Mouse (Mus musculus) embryonic facial prominence, embryonic 12.5 days (tissue): ENCODE data around the gene Stap1. TPM values are rescaled to one million over a fixed set of nuclear protein-coding genes. Genes with fewer than 3 reads are reported as not detected.

Source experiments
- ATAC-seq: fragments of 200-750 bp; cut with Nextera tagmentation; 2 replicates; pipeline ENCODE4 v1.8.0; 2017; ENCODE audit not compliant: insufficient number of reproducible peaks, insufficient read depth, low FRiP score, low TSS enrichment
- H3K27ac ChIP-seq: fragments of 300-500 bp; sonication (generic); 2 replicates; pipeline ENCODE4 v1.5.1; 2016; ENCODE audit warnings: mild to moderate bottlenecking
- H3K27me3 ChIP-seq: fragments of 300-500 bp; sonication (generic); 2 replicates; pipeline ENCODE4 v1.6.1; 2016; ENCODE audit warnings: mild to moderate bottlenecking, moderate library complexity
- H3K36me3 ChIP-seq: fragments of 300-500 bp; sonication (generic); 2 replicates; pipeline ENCODE4 v1.6.1; 2016; ENCODE audit warnings: mild to moderate bottlenecking
- H3K4me1 ChIP-seq: fragments of 300-500 bp; sonication (generic); 2 replicates; pipeline ENCODE4 v1.6.1; 2016
- H3K4me2 ChIP-seq: fragments of 300-500 bp; sonication (generic); replicated peaks from 2 replicates; pipeline ENCODE4 v1.6.1; 2016; ENCODE audit warnings: mild to moderate bottlenecking, moderate library complexity
- H3K4me3 ChIP-seq: fragments of 300-500 bp; sonication (generic); 2 replicates; pipeline ENCODE4 v1.5.1; 2016; ENCODE audit warnings: mild to moderate bottlenecking
- H3K9ac ChIP-seq: fragments of 300-500 bp; sonication (generic); 2 replicates; pipeline ENCODE4 v1.6.1; 2016; ENCODE audit warnings: mild to moderate bottlenecking, moderate library complexity
- H3K9me3 ChIP-seq: fragments of 300-500 bp; sonication (generic); 2 replicates; pipeline ENCODE4 v1.6.1; 2016; ENCODE audit warnings: mild to moderate bottlenecking, moderate library complexity
- WGBS: fragments of 180-500 bp; shearing (Covaris S2); methylation state at CpG from one replicate; pipeline ENCODE4 v1.1.7; 2016; 5-methylcytosine and 5-hydroxymethylcytosine counted together
- polyA plus RNA-seq: library from polyadenylated mRNA; unstranded; fragments of >200 nt; fragmentation: Nextera tagmentation; extraction: Ambion mirVana; gene quantifications from 2 replicates; pipeline ENCODE4 v1.2.1, GENCODE M21; 2016

Stap1 gene
- polyA plus RNA-seq: 0.24 and 0.64 TPM in 2 replicates

- Histone ChIP-seq H3K27ac (no peak within 1 kb of the TSS), H3K9me3 (no peaks in the 10 kb centered on the region), H3K4me2 (no peak within 1 kb of the TSS), H3K9ac (no peak within 1 kb of the TSS), H3K27me3 (no peaks in the 10 kb centered on the region), H3K4me3 (no peak within 1 kb of the TSS), H3K4me1 (0 out of 2 replicates have a peak, but pooled peaks cover 4% of the 10 kb centered on the region), H3K36me3 (no peaks in the 10 kb centered on the region)
- WGBS: 77% methylated on average over 7 of the region's 7 CpGs
- ATAC-seq: no peak
Measured at GRCm38 (mm10) chr5:86071538-86071937, at the start of gene Stap1. Gene Stap1, plus strand, starts transcription at chr5:86071746.

- H3K4me1 ChIP-seq: no peaks in the 10 kb centered on the region
- H3K27me3 ChIP-seq: no peaks in the 10 kb centered on the region
- H3K9ac ChIP-seq: no peak overlapping the region
- no peak overlapping the region for H3K27ac ChIP-seq
- H3K9me3 ChIP-seq: no peaks in the 10 kb centered on the region
- H3K36me3 ChIP-seq: peaks cover 36% of the 10 kb centered on the region; the same call in 1 of the 2 replicates
- no peak overlapping the region for H3K4me3 ChIP-seq
- WGBS: 90% methylated on average over 2 of the region's 2 CpGs
- no peak overlapping the region for H3K4me2 ChIP-seq
- no peak for ATAC-seq
Measured at GRCm38 (mm10) chr5:86029820-86030219, 41.7 kb upstream of the Stap1 start.

- Histone ChIP-seq H3K27ac (no peak overlapping the region), H3K9ac (no peak overlapping the region), H3K36me3 (no peaks in the 10 kb centered on the region), H3K4me3 (no peak overlapping the region), H3K4me1 (peaks cover 17% of the 10 kb centered on the region; the same call in 1 of the 2 replicates), H3K27me3 (no peaks in the 10 kb centered on the region), H3K4me2 (peak overlapping the region; percentile 55), H3K9me3 (no peaks in the 10 kb centered on the region)
- 96% methylated on average over 1 of the region's 1 CpGs for WGBS
- no peak for ATAC-seq
Measured at GRCm38 (mm10) chr5:86063501-86063900, 8.0 kb upstream of the Stap1 start.

- Histone ChIP-seq H3K9me3 (no peaks in the 10 kb centered on the region), H3K27me3 (no peaks in the 10 kb centered on the region), H3K4me2 (peak within 1 kb of the TSS; percentile 55), H3K9ac (peak within 1 kb of the TSS; percentile 75), H3K27ac (peak within 1 kb of the TSS; percentile 89), H3K4me1 (peaks cover 17% of the 10 kb centered on the region; the same call in 1 of the 2 replicates), H3K4me3 (peak within 1 kb of the TSS; percentile 79), H3K36me3 (no peaks in the 10 kb centered on the region)
- peak; percentile 92 for ATAC-seq
- WGBS: under 1% methylated on average over 59 of the region's 60 CpGs
Measured at GRCm38 (mm10) chr5:86065101-86065875, 6.3 kb upstream of the Stap1 start, which contains the start of gene Cenpc1. Gene Cenpc1, minus strand, starts transcription at chr5:86065583.

GRCm38 (mm10) chr5:86065876-86066550, 5.5 kb upstream of the Stap1 start:
- no peaks in the 10 kb centered on the region for H3K9me3 ChIP-seq
- ATAC-seq: peak; percentile 75
- H3K9ac ChIP-seq: peak overlapping the region; percentile 19; the same call in 1 of the 2 replicates

GRCm38 (mm10) chr5:86066551-86066929, 5.0 kb upstream of the Stap1 start:
- Histone ChIP-seq H3K4me1 (peaks cover 17% of the 10 kb centered on the region; the same call in 1 of the 2 replicates), H3K4me3 (peak overlapping the region; percentile 79), H3K27me3 (no peaks in the 10 kb centered on the region), H3K27ac (peak overlapping the region; percentile 72), H3K9ac (peak overlapping the region; percentile 19; the same call in 1 of the 2 replicates), H3K36me3 (no peaks in the 10 kb centered on the region), H3K9me3 (no peaks in the 10 kb centered on the region), H3K4me2 (peak overlapping the region; percentile 55)
- ATAC-seq: peak; percentile 24; the same call in 1 of the 2 replicates
- WGBS: under 1% methylated on average over 17 of the region's 17 CpGs

More at GRCm38 (mm10) chr5:86065876-86066550, 5.5 kb upstream of the Stap1 start:
- Histone ChIP-seq H3K4me3 (peak overlapping the region; percentile 79), H3K36me3 (no peaks in the 10 kb centered on the region), H3K4me1 (peaks cover 17% of the 10 kb centered on the region; the same call in 1 of the 2 replicates), H3K27ac (peak overlapping the region; percentile 83), H3K4me2 (peak overlapping the region; percentile 55), H3K27me3 (no peaks in the 10 kb centered on the region)
- WGBS: under 1% methylated on average over 17 of the region's 17 CpGs

DNA sequence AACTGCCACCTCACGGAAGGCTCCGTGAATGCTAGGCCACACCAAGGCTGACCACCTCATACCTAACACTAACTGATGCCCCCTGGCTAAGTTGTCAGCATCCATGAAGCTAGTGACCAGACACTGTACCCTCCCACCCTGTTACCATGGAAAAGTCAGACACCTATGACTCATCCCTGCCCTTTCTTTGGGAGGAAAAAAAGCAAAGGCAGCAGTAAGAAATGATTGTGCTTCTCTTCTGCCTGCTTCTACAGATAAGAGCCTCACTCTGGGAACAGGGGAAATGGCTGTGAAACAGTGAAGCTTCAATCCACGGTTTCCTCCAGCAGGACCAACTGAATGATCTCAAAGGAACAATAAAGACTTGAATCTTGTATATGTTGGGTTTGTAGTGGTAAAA, 3.1 kb upstream of the Stap1 start:
- Histone ChIP-seq H3K27ac (no peak overlapping the region), H3K36me3 (no peaks in the 10 kb centered on the region), H3K27me3 (no peaks in the 10 kb centered on the region), H3K4me1 (peaks cover 15% of the 10 kb centered on the region; the same call in 1 of the 2 replicates), H3K4me3 (no peak overlapping the region), H3K9ac (no peak overlapping the region), H3K9me3 (no peaks in the 10 kb centered on the region), H3K4me2 (no peak overlapping the region)
- WGBS: 81% methylated on average over 3 of the region's 3 CpGs
- no peak for ATAC-seq

DNA sequence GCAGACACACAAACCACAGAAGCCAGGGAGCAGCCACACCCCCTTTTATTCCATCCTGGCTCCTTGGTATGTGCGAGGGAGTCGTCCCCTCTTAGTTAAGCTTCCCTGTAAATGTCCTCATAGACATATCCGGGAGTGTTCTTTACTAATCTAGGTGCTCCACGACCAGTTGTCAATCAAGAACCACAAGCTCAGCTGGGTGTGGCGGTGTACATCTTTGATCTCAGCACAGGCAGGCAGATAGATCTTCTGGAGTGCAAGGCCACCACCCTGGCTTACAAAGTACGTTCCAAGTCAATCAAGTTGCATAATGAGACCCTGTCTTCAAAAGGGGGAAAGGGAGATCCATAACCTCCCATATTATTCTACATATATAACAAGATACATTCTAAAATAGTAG, 2.4 kb upstream of the Stap1 start:
- Histone ChIP-seq H3K36me3 (no peaks in the 10 kb centered on the region), H3K4me1 (0 out of 2 replicates have a peak, but pooled peaks cover 9% of the 10 kb centered on the region), H3K27me3 (no peaks in the 10 kb centered on the region), H3K4me2 (no peak overlapping the region), H3K4me3 (no peak overlapping the region), H3K9me3 (no peaks in the 10 kb centered on the region), H3K9ac (no peak overlapping the region), H3K27ac (no peak overlapping the region)
- no peak for ATAC-seq
- 70% methylated on average over 6 of the region's 6 CpGs for WGBS

GRCm38 (mm10) chr5:86072756-86073386, 1.3 kb downstream of the Stap1 start:
- H3K4me1 ChIP-seq: no peaks in the 10 kb centered on the region
- H3K4me2 ChIP-seq: no peak overlapping the region
- H3K9me3 ChIP-seq: no peaks in the 10 kb centered on the region
- ATAC-seq: no peak
- 78% methylated on average over 4 of the region's 4 CpGs for WGBS
- H3K27me3 ChIP-seq: no peaks in the 10 kb centered on the region
- no peak overlapping the region for H3K4me3 ChIP-seq
- no peaks in the 10 kb centered on the region for H3K36me3 ChIP-seq
- H3K9ac ChIP-seq: no peak overlapping the region
- H3K27ac ChIP-seq: no peak overlapping the region

DNA sequence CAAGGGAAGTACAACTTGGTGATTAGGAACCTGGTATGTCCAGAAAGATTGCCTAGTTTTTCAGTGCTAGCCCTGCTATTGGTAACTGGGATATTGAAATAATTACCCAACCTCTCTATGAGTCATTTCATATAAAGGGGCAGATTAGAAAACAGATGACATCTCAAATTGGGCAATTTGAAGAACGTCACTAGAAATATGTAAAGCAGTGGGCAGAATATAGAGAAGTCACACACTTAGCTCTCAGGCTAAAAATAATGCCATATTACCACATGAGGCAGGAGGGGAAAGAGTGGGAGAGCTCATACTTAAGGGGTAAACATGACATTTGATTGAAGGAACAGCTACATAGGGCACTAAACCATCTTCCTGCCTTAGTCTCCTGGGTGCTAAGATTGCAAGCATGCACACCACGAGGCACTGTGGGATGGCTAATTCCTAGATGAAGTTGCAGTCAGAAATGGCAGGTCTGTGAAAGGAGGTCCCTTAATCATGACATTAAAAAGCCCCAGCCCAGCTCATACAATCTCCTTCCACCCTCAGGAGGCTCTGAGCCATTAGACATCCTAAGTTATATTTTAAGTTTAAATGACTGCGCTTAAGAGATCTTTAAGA, 7.3 kb downstream of the Stap1 start:
- WGBS: 78% methylated on average over 3 of the region's 3 CpGs

GRCm38 (mm10) chr5:86083987-86084386, 12.4 kb downstream of the Stap1 start:
- Histone ChIP-seq H3K9ac (no peak overlapping the region), H3K27me3 (no peaks in the 10 kb centered on the region), H3K4me1 (no peaks in the 10 kb centered on the region), H3K9me3 (no peaks in the 10 kb centered on the region), H3K27ac (no peak overlapping the region), H3K36me3 (no peaks in the 10 kb centered on the region), H3K4me3 (no peak overlapping the region), H3K4me2 (no peak overlapping the region)
- WGBS: 86% methylated on average over 6 of the region's 6 CpGs
- no peak for ATAC-seq

More for the DNA sequence above, 7.3 kb downstream of the Stap1 start:
- no peaks in the 10 kb centered on the region for H3K4me1 ChIP-seq
- H3K4me2 ChIP-seq: no peak overlapping the region
- H3K9ac ChIP-seq: no peak overlapping the region
- no peaks in the 10 kb centered on the region for H3K27me3 ChIP-seq
- H3K9me3 ChIP-seq: no peaks in the 10 kb centered on the region
- ATAC-seq: no peak
- no peaks in the 10 kb centered on the region for H3K36me3 ChIP-seq
- H3K27ac ChIP-seq: no peak overlapping the region
- H3K4me3 ChIP-seq: no peak overlapping the region
